Mouse (Mus musculus): ENCODE data around the gene Gm9833. TPM values are rescaled to one million over a fixed set of nuclear protein-coding genes. Genes with fewer than 3 reads are reported as not detected.

Gm9833 gene
- polyA plus RNA-seq, 1 experiment from 2014 or later = 9.1 TPM

GRCm38 (mm10) chr3:10112660-10113059, 24.8 kb downstream of the Gm9833 start:
- no peak overlapping the region for H3K4me2 ChIP-seq (ENCODE audit: low read depth)
- H3K27me3 ChIP-seq (ENCODE audit: control insufficient read depth, insufficient read depth, low read length) = no peaks in the 10 kb centered on the region
- no peak for DNase-seq (ENCODE audit: low spot score)
- H3K27ac ChIP-seq (ENCODE audit: low read depth, low read length) = no peak overlapping the region
- no peak overlapping the region for H3K4me3 ChIP-seq (ENCODE audit: low read depth, low read length)
- no peaks in the 10 kb centered on the region for H3K4me1 ChIP-seq (ENCODE audit: control insufficient read depth, insufficient read depth, low read length)
- no peaks in the 10 kb centered on the region for H3K9me3 ChIP-seq (ENCODE audit: control insufficient read depth, low read length)
- no peak overlapping the region for H3K9ac ChIP-seq (ENCODE audit: low read length)
- ATAC-seq (ENCODE audit: insufficient read depth, low FRiP score, low TSS enrichment) = no peak
- WGBS = 94% methylated on average over 2 of the region's 2 CpGs
- H3K36me3 ChIP-seq (ENCODE audit: control insufficient read depth, insufficient read depth, low read length) = no peaks in the 10 kb centered on the region

- ATAC-seq (ENCODE audit: insufficient read depth, low FRiP score, low TSS enrichment) = no peak
- no peak overlapping the region for H3K4me2 ChIP-seq (ENCODE audit: low read depth)
- no peaks in the 10 kb centered on the region for H3K36me3 ChIP-seq (ENCODE audit: control insufficient read depth, insufficient read depth, low read length)
- H3K27ac ChIP-seq (ENCODE audit: low read depth, low read length) = no peak overlapping the region
- H3K4me1 ChIP-seq (ENCODE audit: control insufficient read depth, insufficient read depth, low read length) = no peaks in the 10 kb centered on the region
- H3K9ac ChIP-seq (ENCODE audit: low read length) = no peak overlapping the region
- WGBS = 92% methylated on average over 12 of the region's 12 CpGs
- DNase-seq (ENCODE audit: low spot score) = no peak
- H3K9me3 ChIP-seq (ENCODE audit: control insufficient read depth, low read length) = no peaks in the 10 kb centered on the region
- H3K27me3 ChIP-seq (ENCODE audit: control insufficient read depth, insufficient read depth, low read length) = no peaks in the 10 kb centered on the region
- H3K4me3 ChIP-seq (ENCODE audit: low read depth, low read length) = no peak overlapping the region
Observed at GRCm38 (mm10) chr3:10116531-10116930, 28.6 kb downstream of the Gm9833 start.

- Histone ChIP-seq H3K4me2 (ENCODE audit: low read depth) (no peak overlapping the region), H3K9ac (ENCODE audit: low read length) (no peak overlapping the region), H3K4me3 (ENCODE audit: low read depth, low read length) (no peak overlapping the region), H3K4me1 (ENCODE audit: control insufficient read depth, insufficient read depth, low read length) (no peaks in the 10 kb centered on the region), H3K36me3 (ENCODE audit: control insufficient read depth, insufficient read depth, low read length) (no peaks in the 10 kb centered on the region), H3K27ac (ENCODE audit: low read depth, low read length) (no peak overlapping the region), H3K9me3 (ENCODE audit: control insufficient read depth, low read length) (no peaks in the 10 kb centered on the region), H3K27me3 (ENCODE audit: control insufficient read depth, insufficient read depth, low read length) (no peaks in the 10 kb centered on the region)
- ATAC-seq (ENCODE audit: insufficient read depth, low FRiP score, low TSS enrichment) = no peak
- no peak for DNase-seq (ENCODE audit: low spot score)
- WGBS = 91% methylated on average over 9 of the region's 9 CpGs
Observed at GRCm38 (mm10) chr3:10121232-10121631, 33.3 kb downstream of the Gm9833 start.

- H3K4me3 ChIP-seq (ENCODE audit: low read depth, low read length) = no peak overlapping the region
- no peak for ATAC-seq (ENCODE audit: insufficient read depth, low FRiP score, low TSS enrichment)
- DNase-seq (ENCODE audit: low spot score) = no peak
- H3K36me3 ChIP-seq (ENCODE audit: control insufficient read depth, insufficient read depth, low read length) = no peaks in the 10 kb centered on the region
- no peaks in the 10 kb centered on the region for H3K4me1 ChIP-seq (ENCODE audit: control insufficient read depth, insufficient read depth, low read length)
- H3K9ac ChIP-seq (ENCODE audit: low read length) = no peak overlapping the region
- no peaks in the 10 kb centered on the region for H3K9me3 ChIP-seq (ENCODE audit: control insufficient read depth, low read length)
- 82% methylated on average over 6 of the region's 6 CpGs for WGBS
- H3K4me2 ChIP-seq (ENCODE audit: low read depth) = no peak overlapping the region
- no peaks in the 10 kb centered on the region for H3K27me3 ChIP-seq (ENCODE audit: control insufficient read depth, insufficient read depth, low read length)
- H3K27ac ChIP-seq (ENCODE audit: low read depth, low read length) = no peak overlapping the region
Observed at GRCm38 (mm10) chr3:10121956-10122739, 34.2 kb downstream of the Gm9833 start.

GRCm38 (mm10) chr3:10123615-10124014, 35.7 kb downstream of the Gm9833 start:
- 93% methylated on average over 1 of the region's 1 CpGs for WGBS

GRCm38 (mm10) chr3:10124071-10124470, 36.2 kb downstream of the Gm9833 start:
- no peaks in the 10 kb centered on the region for H3K36me3 ChIP-seq (ENCODE audit: control insufficient read depth, insufficient read depth, low read length)
- no peak for ATAC-seq (ENCODE audit: insufficient read depth, low FRiP score, low TSS enrichment)
- DNase-seq (ENCODE audit: low spot score) = no peak
- H3K9me3 ChIP-seq (ENCODE audit: control insufficient read depth, low read length) = no peaks in the 10 kb centered on the region
- no peak overlapping the region for H3K9ac ChIP-seq (ENCODE audit: low read length)
- no peaks in the 10 kb centered on the region for H3K27me3 ChIP-seq (ENCODE audit: control insufficient read depth, insufficient read depth, low read length)
- no peak overlapping the region for H3K27ac ChIP-seq (ENCODE audit: low read depth, low read length)
- no peaks in the 10 kb centered on the region for H3K4me1 ChIP-seq (ENCODE audit: control insufficient read depth, insufficient read depth, low read length)
- 90% methylated on average over 2 of the region's 2 CpGs for WGBS
- H3K4me3 ChIP-seq (ENCODE audit: low read depth, low read length) = no peak overlapping the region
- H3K4me2 ChIP-seq (ENCODE audit: low read depth) = no peak overlapping the region

More at GRCm38 (mm10) chr3:10123615-10124014, 35.7 kb downstream of the Gm9833 start:
- no peaks in the 10 kb centered on the region for H3K36me3 ChIP-seq (ENCODE audit: control insufficient read depth, insufficient read depth, low read length)
- no peak overlapping the region for H3K4me3 ChIP-seq (ENCODE audit: low read depth, low read length)
- H3K27me3 ChIP-seq (ENCODE audit: control insufficient read depth, insufficient read depth, low read length) = no peaks in the 10 kb centered on the region
- no peak for DNase-seq (ENCODE audit: low spot score)
- ATAC-seq (ENCODE audit: insufficient read depth, low FRiP score, low TSS enrichment) = no peak
- H3K4me2 ChIP-seq (ENCODE audit: low read depth) = no peak overlapping the region
- no peak overlapping the region for H3K27ac ChIP-seq (ENCODE audit: low read depth, low read length)
- no peaks in the 10 kb centered on the region for H3K9me3 ChIP-seq (ENCODE audit: control insufficient read depth, low read length)
- H3K4me1 ChIP-seq (ENCODE audit: control insufficient read depth, insufficient read depth, low read length) = no peaks in the 10 kb centered on the region
- no peak overlapping the region for H3K9ac ChIP-seq (ENCODE audit: low read length)

- no peak overlapping the region for H3K9ac ChIP-seq (ENCODE audit: low read length)
- no peaks in the 10 kb centered on the region for H3K36me3 ChIP-seq (ENCODE audit: control insufficient read depth, insufficient read depth, low read length)
- H3K9me3 ChIP-seq (ENCODE audit: control insufficient read depth, low read length) = no peaks in the 10 kb centered on the region
- H3K4me3 ChIP-seq (ENCODE audit: low read depth, low read length) = no peak overlapping the region
- ATAC-seq (ENCODE audit: insufficient read depth, low FRiP score, low TSS enrichment) (no peak), DNase-seq (ENCODE audit: low spot score) (no peak)
- H3K27ac ChIP-seq (ENCODE audit: low read depth, low read length) = no peak overlapping the region
- 86% methylated on average over 4 of the region's 4 CpGs for WGBS
- H3K4me1 ChIP-seq (ENCODE audit: control insufficient read depth, insufficient read depth, low read length) = no peaks in the 10 kb centered on the region
- H3K4me2 ChIP-seq (ENCODE audit: low read depth) = no peak overlapping the region
- H3K27me3 ChIP-seq (ENCODE audit: control insufficient read depth, insufficient read depth, low read length) = no peaks in the 10 kb centered on the region
Observed at GRCm38 (mm10) chr3:10125301-10125700, 37.4 kb downstream of the Gm9833 start.

GRCm38 (mm10) chr3:10126036-10126435, 38.1 kb downstream of the Gm9833 start:
- ATAC-seq (ENCODE audit: insufficient read depth, low FRiP score, low TSS enrichment) (no peak), DNase-seq (ENCODE audit: low spot score) (no peak)
- Histone ChIP-seq H3K4me1 (ENCODE audit: control insufficient read depth, insufficient read depth, low read length) (no peaks in the 10 kb centered on the region), H3K4me2 (ENCODE audit: low read depth) (no peak overlapping the region), H3K36me3 (ENCODE audit: control insufficient read depth, insufficient read depth, low read length) (no peaks in the 10 kb centered on the region), H3K9me3 (ENCODE audit: control insufficient read depth, low read length) (no peaks in the 10 kb centered on the region), H3K9ac (ENCODE audit: low read length) (no peak overlapping the region), H3K27ac (ENCODE audit: low read depth, low read length) (no peak overlapping the region), H3K4me3 (ENCODE audit: low read depth, low read length) (no peak overlapping the region), H3K27me3 (ENCODE audit: control insufficient read depth, insufficient read depth, low read length) (no peaks in the 10 kb centered on the region)
- WGBS = 81% methylated on average over 2 of the region's 2 CpGs

GRCm38 (mm10) chr3:10126502-10126901, 38.6 kb downstream of the Gm9833 start:
- Histone ChIP-seq H3K9me3 (ENCODE audit: control insufficient read depth, low read length) (no peaks in the 10 kb centered on the region), H3K27me3 (ENCODE audit: control insufficient read depth, insufficient read depth, low read length) (no peaks in the 10 kb centered on the region), H3K4me3 (ENCODE audit: low read depth, low read length) (no peak overlapping the region), H3K36me3 (ENCODE audit: control insufficient read depth, insufficient read depth, low read length) (no peaks in the 10 kb centered on the region), H3K4me2 (ENCODE audit: low read depth) (no peak overlapping the region), H3K4me1 (ENCODE audit: control insufficient read depth, insufficient read depth, low read length) (no peaks in the 10 kb centered on the region), H3K27ac (ENCODE audit: low read depth, low read length) (no peak overlapping the region), H3K9ac (ENCODE audit: low read length) (no peak overlapping the region)
- ATAC-seq (ENCODE audit: insufficient read depth, low FRiP score, low TSS enrichment) (no peak), DNase-seq (ENCODE audit: low spot score) (no peak)
- WGBS = 91% methylated on average over 2 of the region's 2 CpGs

All from neural tube, embryonic 11.5 days (tissue).